Mouse (Mus musculus) cortical plate, adult 2 months (tissue): ENCODE measurements at regions not wholly inside any gene's neighbourhood (a gene's known extent, or its start where the extent isn't known, plus 50 kb on each side); places are given as distances from the start of the nearest gene placed in this dataset.

ENCODE experiments used
- CTCF ChIP-seq: fragments of 200-500 bp; IDR thresholded peaks from 2 replicates; pipeline ENCODE4 v1.5.1; 2011; ENCODE audit warnings: mild to moderate bottlenecking, control low read depth, low read length; ENCODE audit not compliant: insufficient read depth; ENCODE audit errors: extremely low read depth
- POLR2A ChIP-seq: fragments of 200-500 bp; IDR thresholded peaks from 2 replicates; pipeline ENCODE4 v1.6.1; 2011; ENCODE audit warnings: mild to moderate bottlenecking, low read length, control low read depth; ENCODE audit not compliant: insufficient read depth; ENCODE audit errors: extremely low read depth

DNA sequence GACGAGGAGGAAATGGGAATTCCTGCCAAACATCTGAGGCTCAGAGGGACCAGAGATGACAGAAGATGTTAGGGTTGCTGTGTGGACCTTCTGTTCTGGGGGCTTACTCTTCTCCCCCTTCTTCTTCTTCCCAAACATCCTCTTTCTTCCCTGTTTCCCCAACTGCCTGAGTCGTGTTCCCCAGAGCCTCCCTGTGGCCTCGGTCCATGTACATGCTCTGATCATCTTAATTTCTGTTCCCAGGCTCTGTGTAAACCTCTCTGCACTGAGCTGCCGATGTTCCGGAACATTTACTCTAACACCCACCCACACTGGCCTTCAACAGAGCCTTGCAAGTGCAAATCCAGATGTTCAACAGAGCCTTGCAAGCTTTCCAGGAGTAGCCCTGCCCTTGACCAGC, 90.1 kb upstream of the Adra1d start:
- TF ChIP-seq CTCF (no peak), POLR2A (no peak)
